In the genomic region with DNA sequence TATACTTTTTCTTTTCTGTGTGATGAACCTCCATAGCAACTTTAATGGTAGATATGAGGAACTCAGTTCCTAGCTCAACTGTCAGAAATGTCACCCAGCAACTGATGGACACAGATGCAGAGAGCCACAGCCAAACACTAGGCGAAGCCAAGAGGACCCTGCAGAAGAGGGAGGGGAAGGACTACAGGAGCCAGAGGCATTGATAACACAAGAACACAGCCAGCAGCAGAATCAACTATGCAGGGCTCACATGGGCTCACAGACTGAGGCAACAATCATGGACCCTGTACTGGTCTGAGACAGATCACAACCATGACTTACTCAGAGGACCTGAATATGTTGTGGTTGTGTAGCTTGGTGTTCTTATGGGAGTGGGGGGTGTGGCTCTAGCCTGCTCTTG, we compare ENCODE assay signal across 21 mouse cellular contexts. TPM values are rescaled to one million over a fixed set of nuclear protein-coding genes. Genes with fewer than 3 reads are reported as not detected.
DNase-seq lines count a peak whose midpoint lies in the region; ATAC-seq and TF ChIP-seq lines count a peak whose summit lies in the region.
"Had no signal": no experiment of that assay in that cellular context is flagged by ENCODE, and none has a peak within 500 bp of the region (broad histone marks: within the 10 kb centered on the region; RNA-seq: fewer than 3 reads in every experiment).

No protein-coding gene starts in this region.

- no peak overlapping the region for H3K4me2 ChIP-seq in heart, embryonic 12.5 days
- H3K4me2 ChIP-seq in heart, embryonic 15.5 days = no peak overlapping the region
- H3K4me2 ChIP-seq: embryonic facial prominence, embryonic 12.5 days; forebrain, embryonic 15.5 days; hindbrain, embryonic 13.5 days had no signal

- H3K4me3 ChIP-seq in gastrocnemius, adult 2 months = no peak overlapping the region
- H3K4me3 ChIP-seq in heart, embryonic 12.5 days = no peak overlapping the region
- H3K4me3 ChIP-seq in heart, embryonic 15.5 days = no peak overlapping the region
- H3K4me3 ChIP-seq: embryonic facial prominence, embryonic 12.5 days; forebrain, embryonic 15.5 days; hindbrain, embryonic 13.5 days had no signal

- H3K36me3 ChIP-seq in heart, embryonic 12.5 days = 0 out of 2 replicates have a peak, but pooled peaks cover 8% of the 10 kb centered on the region
- H3K36me3 ChIP-seq in heart, embryonic 15.5 days = no peaks in the 10 kb centered on the region
- H3K36me3 ChIP-seq: embryonic facial prominence, embryonic 12.5 days; forebrain, embryonic 15.5 days had no signal

- TF ChIP-seq CTCF in gastrocnemius, adult 2 months (IDR thresholded peaks at IDR 0.05) = no peak

- 53% methylated on average over 1 of the region's 1 CpGs for WGBS in heart, embryonic 12.5 days
- WGBS in heart, embryonic 15.5 days = 26% methylated on average over 1 of the region's 1 CpGs

- intact Hi-C loops in gastrocnemius, adult 2 months (cut with DNase I) = no loop called here
- intact Hi-C loops in heart, postnatal 25 days (cut with DNase I) = no loop called here

- no peaks in the 10 kb centered on the region for H3K9me3 ChIP-seq in heart, embryonic 12.5 days (replicated peaks)
- H3K9me3 ChIP-seq in heart, embryonic 15.5 days (replicated peaks) = no peaks in the 10 kb centered on the region
- H3K9me3 ChIP-seq: embryonic facial prominence, embryonic 12.5 days; forebrain, embryonic 15.5 days; G1E; hindbrain, embryonic 13.5 days had no signal

- peaks cover 7% of the 10 kb centered on the region for H3K4me1 ChIP-seq in heart, embryonic 12.5 days (replicated peaks)
- peaks cover 7% of the 10 kb centered on the region for H3K4me1 ChIP-seq in heart, embryonic 15.5 days (replicated peaks)
- H3K4me1 ChIP-seq: embryonic facial prominence, embryonic 12.5 days; hindbrain, embryonic 13.5 days had no signal

- no peak overlapping the region for H3K9ac ChIP-seq in heart, embryonic 12.5 days
- no peak overlapping the region for H3K9ac ChIP-seq in heart, embryonic 15.5 days
- H3K9ac ChIP-seq: embryonic facial prominence, embryonic 12.5 days; forebrain, embryonic 15.5 days; hindbrain, embryonic 13.5 days had no signal

- ATAC-seq in heart, embryonic 12.5 days (ENCODE audit: insufficient number of reproducible peaks, low FRiP score) = 0 out of 2 replicates have a peak, but pooled peaks have one; percentile 22
- no peak; the same call in 1 of the 2 replicates for ATAC-seq in heart, embryonic 15.5 days (replicated peaks; ENCODE audit: insufficient number of reproducible peaks, insufficient read depth, low FRiP score, low read depth)
- ATAC-seq: CD4-positive, CD25-positive, alpha-beta regulatory T cell, adult 4 months; forebrain, embryonic 15.5 days; hindbrain, postnatal 0 days had no signal

- H3K27me3 ChIP-seq in heart, embryonic 12.5 days (replicated peaks) = no peaks in the 10 kb centered on the region
- no peaks in the 10 kb centered on the region for H3K27me3 ChIP-seq in heart, embryonic 15.5 days
- H3K27me3 ChIP-seq: embryonic facial prominence, embryonic 12.5 days; forebrain, embryonic 15.5 days; hindbrain, embryonic 13.5 days had no signal

- DNase-seq in gastrocnemius, adult 2 months = no peak
- no peak for DNase-seq in gastrocnemius, postnatal 25 days
- no peak for DNase-seq in heart, postnatal 25 days (ENCODE audit: low spot score)
- peak; percentile 39 for DNase-seq in heart, postnatal 4 days
- DNase-seq in frontal cortex, postnatal 36 days (ENCODE audit: low spot score in 2 of 2) = no peak
- DNase-seq: adrenal gland, postnatal 10 days; B cell, adult 2 months; cerebellum, adult 11 months; cerebellum, adult 8-10 months; cerebellum, postnatal 14 days; gastrocnemius, postnatal 14 days; kidney, adult 11 months; kidney, adult 9 months had no signal

- H3K27ac ChIP-seq in gastrocnemius, adult 2 months = peak overlapping the region; percentile 60
- H3K27ac ChIP-seq in heart, embryonic 12.5 days (ENCODE audit: poor library complexity, severe bottlenecking) = no peak overlapping the region
- peak overlapping the region; percentile 26; the same call in 1 of the 2 replicates for H3K27ac ChIP-seq in heart, embryonic 15.5 days
- H3K27ac ChIP-seq: embryonic facial prominence, embryonic 12.5 days; forebrain, embryonic 15.5 days; hindbrain, embryonic 13.5 days; hindbrain, postnatal 0 days had no signal

RNA-seq across cellular contexts. Expression of a gene that starts 56.1 kb away (rescaled TPM):
- 10 to 100 TPM; 50.7 to 53.2 TPM for total RNA-seq in gastrocnemius, adult 2 months (2021)
- total RNA-seq in gastrocnemius, postnatal 25 days (2021) = 10 to 100 TPM; 44.3 to 46.1 TPM
- polyA plus RNA-seq in heart, embryonic 12.5 days (2016; fragmentation: Nextera tagmentation; extraction: Ambion mirVana) = 45.5 and 57.7 TPM in 2 replicates
- 10 to 100 TPM; 55.6 to 65.7 TPM for total RNA-seq in heart, postnatal 25 days (2021)
- 51.3 and 55.4 TPM in 2 replicates for polyA plus RNA-seq in heart, embryonic 15.5 days (2015; fragmentation: Nextera tagmentation; extraction: Ambion mirVana)
- 10 to 100 TPM; 89.9 to 99.9 TPM for total RNA-seq in heart, postnatal 4 days (2021)
